Mouse (Mus musculus): Measurements from ENCODE around the gene Wap. TPM values are rescaled to one million over a fixed set of nuclear protein-coding genes. Genes with fewer than 3 reads are reported as not detected.

Wap gene
- total RNA-seq, 1 experiment from 2014 or later: not detected

Other genes with a start within 250 kb of the Wap start
- gene Zmiz2, start 249.6 kb downstream of the Wap start, total RNA-seq (2017): 11.9 to 27.0 TPM (median 16.3 TPM) in 3 replicates
- 917 to 1,280 TPM (median 1,115 TPM) in 3 replicates for gene Ppia, start 223.2 kb downstream of the Wap start, total RNA-seq (2017)
- 31.2 to 51.6 TPM (median 37.9 TPM) in 3 replicates for gene H2afv, start 194.2 kb downstream of the Wap start, total RNA-seq (2017)
- 67.4 to 82.3 TPM (median 75.6 TPM) in 3 replicates for gene Purb, start 162.7 kb downstream of the Wap start, total RNA-seq (2017)
- gene Myo1g, start 117.7 kb downstream of the Wap start, total RNA-seq (2017): 572 to 636 TPM (median 611 TPM) in 3 replicates
- gene Ccm2, start 91.8 kb downstream of the Wap start, total RNA-seq (2017): 148 to 199 TPM (median 172 TPM) in 3 replicates
- gene Nacad, start 32.6 kb downstream of the Wap start, total RNA-seq (2017): 0.78 to 2.7 TPM (median 0.85 TPM) in 3 replicates
- 14.7 to 21.2 TPM (median 15.2 TPM) in 3 replicates for gene Tbrg4, start 12.6 kb downstream of the Wap start, total RNA-seq (2017)
- gene Ramp3, start 19.9 kb upstream of the Wap start, total RNA-seq (2017): not detected in 3 replicates
- not detected in 3 replicates for gene Gm11983, start 199.0 kb upstream of the Wap start, total RNA-seq (2017)